Mouse (Mus musculus): ENCODE data around the gene Rexo5. TPM values are rescaled to one million over a fixed set of nuclear protein-coding genes. Genes with fewer than 3 reads are reported as not detected.
A peak's percentile ranks its signal among the peaks of the same experiment; 100 is the strongest.

The Rexo5 gene
- polyA plus RNA-seq, 1 experiment from 2014 or later: 16.3 TPM

DNA sequence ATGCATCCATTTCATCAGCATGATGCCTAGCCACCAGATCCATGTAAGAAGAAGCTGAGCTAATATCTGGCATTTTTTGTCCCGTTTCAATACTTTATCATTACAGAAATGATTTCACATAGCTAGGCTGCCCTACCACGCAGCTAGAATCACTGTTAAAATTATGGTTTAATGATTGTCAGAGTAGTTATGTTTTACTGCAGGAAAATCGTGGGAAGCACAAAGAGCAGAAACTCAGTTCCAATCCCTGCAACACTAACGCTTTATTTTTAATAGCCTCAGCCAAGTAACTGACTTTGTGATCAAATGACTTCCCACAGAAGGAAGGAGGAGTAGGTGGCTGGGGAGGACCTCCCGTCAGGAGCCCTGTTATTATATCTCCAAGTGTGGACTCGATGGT, 26.8 kb upstream of the Rexo5 start:
- Histone ChIP-seq H3K27me3 (ENCODE audit: control insufficient read depth, insufficient read depth, low read length) (no peaks in the 10 kb centered on the region), H3K4me2 (ENCODE audit: low read depth) (no peak overlapping the region), H3K4me3 (ENCODE audit: low read depth, low read length) (no peak overlapping the region), H3K27ac (ENCODE audit: low read depth, low read length) (no peak overlapping the region), H3K9me3 (ENCODE audit: control insufficient read depth, low read length) (no peaks in the 10 kb centered on the region), H3K36me3 (ENCODE audit: control insufficient read depth, insufficient read depth, low read length) (no peaks in the 10 kb centered on the region), H3K4me1 (ENCODE audit: control insufficient read depth, insufficient read depth, low read length) (no peaks in the 10 kb centered on the region), H3K9ac (ENCODE audit: low read length) (no peak overlapping the region)
- 88% methylated on average over 6 of the region's 6 CpGs for WGBS
- no peak for ATAC-seq (ENCODE audit: insufficient read depth, low FRiP score, low TSS enrichment)
- DNase-seq (ENCODE audit: low spot score): no peak

DNA sequence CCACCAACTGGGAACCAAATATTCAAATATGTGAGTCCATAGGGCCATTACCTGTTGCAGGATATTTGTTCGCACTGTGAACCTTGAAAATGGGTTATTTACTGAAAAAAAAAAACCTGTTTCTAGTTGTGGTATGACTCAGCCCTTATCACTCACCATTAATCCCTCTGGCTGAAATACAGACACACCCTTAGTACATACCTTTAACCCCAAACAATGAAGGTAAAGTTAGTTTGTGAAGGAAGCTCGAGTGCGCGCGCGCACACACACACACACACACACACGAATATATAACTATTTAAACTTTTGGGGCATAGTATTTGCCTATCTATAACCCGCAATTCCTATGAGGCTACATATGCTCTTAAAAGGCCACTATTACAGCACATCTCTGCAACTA, 23.9 kb upstream of the Rexo5 start:
- Histone ChIP-seq H3K4me3 (ENCODE audit: low read depth, low read length) (no peak overlapping the region), H3K9me3 (ENCODE audit: control insufficient read depth, low read length) (no peaks in the 10 kb centered on the region), H3K27ac (ENCODE audit: low read depth, low read length) (no peak overlapping the region), H3K36me3 (ENCODE audit: control insufficient read depth, insufficient read depth, low read length) (no peaks in the 10 kb centered on the region), H3K4me2 (ENCODE audit: low read depth) (no peak overlapping the region), H3K4me1 (ENCODE audit: control insufficient read depth, insufficient read depth, low read length) (no peaks in the 10 kb centered on the region), H3K27me3 (ENCODE audit: control insufficient read depth, insufficient read depth, low read length) (no peaks in the 10 kb centered on the region), H3K9ac (ENCODE audit: low read length) (no peak overlapping the region)
- DNase-seq (ENCODE audit: low spot score): no peak
- ATAC-seq (ENCODE audit: insufficient read depth, low FRiP score, low TSS enrichment): no peak
- 96% methylated on average over 8 of the region's 8 CpGs for WGBS

DNA sequence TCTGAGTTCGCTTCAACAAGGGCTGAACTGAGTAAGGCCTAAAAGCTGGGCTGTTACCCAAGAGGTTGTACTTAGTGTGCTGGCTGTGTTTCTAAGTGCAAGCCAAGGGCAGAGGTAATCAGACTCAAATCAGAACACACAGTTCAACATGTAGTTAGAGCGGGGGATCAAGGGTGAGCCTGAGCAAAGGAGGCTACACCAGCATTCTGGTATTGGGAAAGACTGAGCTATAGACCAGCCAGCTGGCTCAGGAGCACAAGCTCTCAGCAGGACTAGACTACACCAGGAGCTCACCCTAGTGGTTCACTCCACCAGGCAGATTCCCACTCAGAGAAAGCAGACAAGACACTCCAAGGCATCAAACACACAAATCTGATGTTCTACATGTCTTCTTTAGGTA, 10.4 kb upstream of the Rexo5 start:
- Histone ChIP-seq H3K4me3 (ENCODE audit: low read depth, low read length) (no peak overlapping the region), H3K27ac (ENCODE audit: low read depth, low read length) (no peak overlapping the region), H3K9ac (ENCODE audit: low read length) (no peak overlapping the region), H3K4me1 (ENCODE audit: control insufficient read depth, insufficient read depth, low read length) (no peaks in the 10 kb centered on the region), H3K4me2 (ENCODE audit: low read depth) (no peak overlapping the region), H3K27me3 (ENCODE audit: control insufficient read depth, insufficient read depth, low read length) (no peaks in the 10 kb centered on the region), H3K36me3 (ENCODE audit: control insufficient read depth, insufficient read depth, low read length) (peaks cover 5% of the 10 kb centered on the region), H3K9me3 (ENCODE audit: control insufficient read depth, low read length) (no peaks in the 10 kb centered on the region)
- 96% methylated on average over 2 of the region's 2 CpGs for WGBS
- ATAC-seq (ENCODE audit: insufficient read depth, low FRiP score, low TSS enrichment) (no peak), DNase-seq (ENCODE audit: low spot score) (no peak)

DNA sequence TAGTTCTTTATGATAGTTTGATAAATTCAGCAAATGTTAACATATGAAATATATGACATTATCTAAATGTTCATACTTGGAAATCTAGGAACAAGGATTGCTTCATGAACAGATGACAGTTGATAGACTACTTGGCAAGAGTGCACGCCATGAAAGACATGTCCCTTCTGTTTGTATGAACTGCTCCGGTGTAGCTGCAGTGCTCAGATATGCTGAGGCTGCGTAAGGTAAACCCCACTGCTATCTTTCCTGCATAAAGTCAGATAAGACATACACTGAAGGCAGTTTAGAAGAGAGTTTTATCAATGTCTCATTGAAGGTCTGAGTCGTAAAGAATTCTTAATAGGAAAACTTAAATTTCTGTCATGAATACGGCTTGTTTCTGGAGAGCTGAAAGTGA, 8.9 kb upstream of the Rexo5 start:
- no peaks in the 10 kb centered on the region for H3K9me3 ChIP-seq (ENCODE audit: control insufficient read depth, low read length)
- DNase-seq (ENCODE audit: low spot score) (no peak), ATAC-seq (ENCODE audit: insufficient read depth, low FRiP score, low TSS enrichment) (no peak)
- WGBS: 96% methylated on average over 5 of the region's 5 CpGs
- H3K4me3 ChIP-seq (ENCODE audit: low read depth, low read length): no peak overlapping the region
- H3K4me1 ChIP-seq (ENCODE audit: control insufficient read depth, insufficient read depth, low read length): no peaks in the 10 kb centered on the region
- no peak overlapping the region for H3K9ac ChIP-seq (ENCODE audit: low read length)
- peaks cover 8% of the 10 kb centered on the region for H3K36me3 ChIP-seq (ENCODE audit: control insufficient read depth, insufficient read depth, low read length)
- H3K4me2 ChIP-seq (ENCODE audit: low read depth): no peak overlapping the region
- no peak overlapping the region for H3K27ac ChIP-seq (ENCODE audit: low read depth, low read length)
- H3K27me3 ChIP-seq (ENCODE audit: control insufficient read depth, insufficient read depth, low read length): no peaks in the 10 kb centered on the region

DNA sequence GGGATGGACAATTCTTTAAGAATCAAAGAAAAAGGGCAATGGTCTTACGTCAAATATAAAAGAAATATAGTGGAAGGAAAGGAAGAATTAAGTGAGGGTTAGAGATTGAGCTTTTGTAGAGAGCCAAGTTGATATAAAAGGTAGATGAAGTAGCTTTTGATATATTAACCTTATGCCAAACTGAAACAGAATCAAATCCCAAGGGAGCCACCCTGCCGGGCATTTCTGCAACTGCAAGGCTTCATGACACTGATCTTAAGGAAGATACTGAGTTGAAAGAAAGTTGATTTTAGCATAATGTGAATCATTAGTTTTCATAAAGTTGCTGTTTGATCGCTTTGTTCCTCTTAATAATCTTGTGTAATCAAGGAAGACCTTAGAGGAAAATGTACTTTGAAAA, 4.8 kb upstream of the Rexo5 start:
- DNase-seq (ENCODE audit: low spot score): no peak
- Histone ChIP-seq H3K27ac (ENCODE audit: low read depth, low read length) (no peak overlapping the region), H3K27me3 (ENCODE audit: control insufficient read depth, insufficient read depth, low read length) (no peaks in the 10 kb centered on the region), H3K36me3 (ENCODE audit: control insufficient read depth, insufficient read depth, low read length) (peaks cover 8% of the 10 kb centered on the region), H3K4me3 (ENCODE audit: low read depth, low read length) (no peak overlapping the region), H3K4me2 (ENCODE audit: low read depth) (no peak overlapping the region), H3K9ac (ENCODE audit: low read length) (no peak overlapping the region), H3K4me1 (ENCODE audit: control insufficient read depth, insufficient read depth, low read length) (no peaks in the 10 kb centered on the region; the same call in 1 of the 2 replicates), H3K9me3 (ENCODE audit: control insufficient read depth, low read length) (no peaks in the 10 kb centered on the region)
- WGBS: 88% methylated on average over 3 of the region's 3 CpGs
- no peak for ATAC-seq (ENCODE audit: insufficient read depth, low FRiP score, low TSS enrichment)

DNA sequence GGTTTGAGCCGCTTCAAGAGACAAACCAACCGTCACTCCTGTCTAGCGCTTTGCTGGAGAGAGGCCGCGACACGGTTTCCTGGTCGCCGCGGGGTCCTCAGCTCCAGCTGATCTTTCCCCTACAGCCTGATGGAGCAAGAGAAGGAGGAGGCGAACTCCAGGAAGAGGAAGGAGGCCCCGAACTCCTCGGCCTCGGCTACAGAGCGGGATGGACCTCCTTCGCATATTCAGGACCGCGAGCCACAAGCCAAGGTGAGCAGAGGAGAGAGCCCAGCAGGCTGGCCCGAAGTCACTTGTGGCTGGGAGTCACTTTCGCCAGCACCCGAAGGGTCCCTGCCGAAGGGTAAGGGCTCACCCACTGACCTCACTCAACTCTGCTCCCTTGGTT, 439 bp downstream of the Rexo5 start:
- ATAC-seq (ENCODE audit: insufficient read depth, low FRiP score, low TSS enrichment) (peak; percentile 80), DNase-seq (ENCODE audit: low spot score) (no peak)
- Histone ChIP-seq H3K36me3 (ENCODE audit: control insufficient read depth, insufficient read depth, low read length) (peaks cover 5% of the 10 kb centered on the region; the same call in 1 of the 2 replicates), H3K9ac (ENCODE audit: low read length) (peak overlapping the region; percentile 78), H3K4me1 (ENCODE audit: control insufficient read depth, insufficient read depth, low read length) (no peaks in the 10 kb centered on the region; the same call in 1 of the 2 replicates), H3K9me3 (ENCODE audit: control insufficient read depth, low read length) (no peaks in the 10 kb centered on the region), H3K27ac (ENCODE audit: low read depth, low read length) (peak overlapping the region; percentile 46), H3K4me3 (ENCODE audit: low read depth, low read length) (peak overlapping the region; percentile 61), H3K27me3 (ENCODE audit: control insufficient read depth, insufficient read depth, low read length) (no peaks in the 10 kb centered on the region), H3K4me2 (ENCODE audit: low read depth) (peak overlapping the region; percentile 73)
- WGBS: 0% methylated on average over 20 of the region's 21 CpGs

DNA sequence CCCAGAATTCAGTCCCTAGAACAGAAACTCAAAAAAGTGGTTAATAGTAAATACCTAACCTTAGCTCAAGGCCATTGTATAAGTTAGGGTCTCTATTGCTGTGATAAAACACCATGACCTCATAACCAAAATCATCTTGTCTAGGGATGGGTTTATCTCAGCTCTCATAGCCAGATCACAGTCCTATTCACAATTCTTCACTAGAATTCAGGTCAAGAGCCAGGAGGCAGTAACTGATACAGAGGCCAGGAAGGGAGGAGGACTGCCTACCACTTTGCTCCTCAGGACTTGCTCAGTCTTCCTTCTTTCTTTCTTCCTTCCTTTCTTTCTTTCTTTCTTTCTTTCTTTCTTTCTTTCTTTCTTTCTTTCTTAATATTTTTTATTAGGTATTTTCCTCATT, 1.5 kb downstream of the Rexo5 start:
- Histone ChIP-seq H3K9me3 (ENCODE audit: control insufficient read depth, low read length) (no peaks in the 10 kb centered on the region), H3K4me2 (ENCODE audit: low read depth) (peak overlapping the region; percentile 39)

DNA sequence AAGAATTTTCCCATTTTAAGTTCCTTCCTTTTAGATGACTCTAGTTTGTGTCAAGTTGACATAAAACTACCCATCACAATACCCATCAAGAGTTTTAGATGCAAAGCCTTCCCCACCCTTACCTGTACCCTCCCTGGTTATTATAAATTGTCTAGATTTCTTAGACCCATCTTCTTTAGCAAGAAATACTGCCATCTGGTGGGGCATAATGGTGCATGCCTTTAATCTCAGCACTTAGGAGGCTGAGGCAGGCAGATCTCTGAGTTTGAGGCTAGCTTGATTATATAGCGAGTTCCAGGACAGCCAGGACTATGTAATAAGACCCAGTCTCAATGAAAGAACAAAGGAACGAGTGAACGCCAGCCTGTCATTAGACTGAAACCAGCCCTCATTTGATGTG, 6.7 kb downstream of the Rexo5 start:
- WGBS: 97% methylated on average over 3 of the region's 3 CpGs
- Histone ChIP-seq H3K9me3 (ENCODE audit: control insufficient read depth, low read length) (no peaks in the 10 kb centered on the region), H3K27me3 (ENCODE audit: control insufficient read depth, insufficient read depth, low read length) (no peaks in the 10 kb centered on the region), H3K36me3 (ENCODE audit: control insufficient read depth, insufficient read depth, low read length) (no peaks in the 10 kb centered on the region), H3K4me3 (ENCODE audit: low read depth, low read length) (no peak overlapping the region), H3K4me2 (ENCODE audit: low read depth) (no peak overlapping the region), H3K4me1 (ENCODE audit: control insufficient read depth, insufficient read depth, low read length) (no peaks in the 10 kb centered on the region), H3K9ac (ENCODE audit: low read length) (no peak overlapping the region), H3K27ac (ENCODE audit: low read depth, low read length) (no peak overlapping the region)
- ATAC-seq (ENCODE audit: insufficient read depth, low FRiP score, low TSS enrichment) (no peak), DNase-seq (ENCODE audit: low spot score) (no peak)

More for the DNA sequence above, 1.5 kb downstream of the Rexo5 start:
- ATAC-seq (ENCODE audit: insufficient read depth, low FRiP score, low TSS enrichment): no peak
- H3K27me3 ChIP-seq (ENCODE audit: control insufficient read depth, insufficient read depth, low read length): no peaks in the 10 kb centered on the region
- H3K4me1 ChIP-seq (ENCODE audit: control insufficient read depth, insufficient read depth, low read length): no peaks in the 10 kb centered on the region; the same call in 1 of the 2 replicates
- DNase-seq (ENCODE audit: low spot score): no peak
- H3K27ac ChIP-seq (ENCODE audit: low read depth, low read length): no peak overlapping the region
- 0 out of 2 replicates have a peak, but pooled peaks cover 2% of the 10 kb centered on the region for H3K36me3 ChIP-seq (ENCODE audit: control insufficient read depth, insufficient read depth, low read length)
- H3K9ac ChIP-seq (ENCODE audit: low read length): no peak overlapping the region
- H3K4me3 ChIP-seq (ENCODE audit: low read depth, low read length): 0 out of 2 replicates have a peak overlapping the region, but pooled peaks have one; percentile 6

DNA sequence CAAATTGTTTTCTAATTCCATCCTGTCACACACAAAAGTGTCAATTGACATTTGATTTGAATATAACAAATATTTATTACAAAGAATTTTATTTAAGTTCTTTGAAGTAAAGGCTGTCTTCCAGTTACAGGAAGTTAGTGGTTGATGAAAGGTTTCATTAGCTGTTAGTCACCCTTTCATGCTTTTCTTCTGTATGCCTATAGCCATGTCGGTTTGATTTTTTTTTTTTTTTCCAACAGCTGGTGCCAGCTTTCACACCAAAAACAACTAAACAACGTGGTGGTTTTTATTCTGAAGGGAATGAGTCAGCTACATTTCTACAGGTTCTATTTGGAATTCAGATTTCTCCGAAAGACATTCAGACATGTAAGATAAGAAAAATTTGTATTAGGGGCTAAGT, 7.2 kb downstream of the Rexo5 start:
- H3K36me3 ChIP-seq (ENCODE audit: control insufficient read depth, insufficient read depth, low read length): no peaks in the 10 kb centered on the region
- H3K4me3 ChIP-seq (ENCODE audit: low read depth, low read length): no peak overlapping the region
- no peak for DNase-seq (ENCODE audit: low spot score)
- H3K27ac ChIP-seq (ENCODE audit: low read depth, low read length): no peak overlapping the region
- H3K27me3 ChIP-seq (ENCODE audit: control insufficient read depth, insufficient read depth, low read length): no peaks in the 10 kb centered on the region
- H3K9ac ChIP-seq (ENCODE audit: low read length): no peak overlapping the region
- WGBS: 92% methylated on average over 3 of the region's 3 CpGs
- no peaks in the 10 kb centered on the region for H3K4me1 ChIP-seq (ENCODE audit: control insufficient read depth, insufficient read depth, low read length)
- no peaks in the 10 kb centered on the region for H3K9me3 ChIP-seq (ENCODE audit: control insufficient read depth, low read length)
- no peak for ATAC-seq (ENCODE audit: insufficient read depth, low FRiP score, low TSS enrichment)
- no peak overlapping the region for H3K4me2 ChIP-seq (ENCODE audit: low read depth)
